Mouse (Mus musculus) cerebellum, adult (tissue): ENCODE data around the gene Reep1.

Experiments used
- ATAC-seq: cut with Nextera tagmentation; 2 replicates; pipeline ENCODE4 v1.9.2; 2017; ENCODE audit warnings: mild to moderate bottlenecking, moderate library complexity, mixed read lengths; ENCODE audit not compliant: insufficient number of reproducible peaks, low FRiP score, low TSS enrichment

Reep1 gene

DNA sequence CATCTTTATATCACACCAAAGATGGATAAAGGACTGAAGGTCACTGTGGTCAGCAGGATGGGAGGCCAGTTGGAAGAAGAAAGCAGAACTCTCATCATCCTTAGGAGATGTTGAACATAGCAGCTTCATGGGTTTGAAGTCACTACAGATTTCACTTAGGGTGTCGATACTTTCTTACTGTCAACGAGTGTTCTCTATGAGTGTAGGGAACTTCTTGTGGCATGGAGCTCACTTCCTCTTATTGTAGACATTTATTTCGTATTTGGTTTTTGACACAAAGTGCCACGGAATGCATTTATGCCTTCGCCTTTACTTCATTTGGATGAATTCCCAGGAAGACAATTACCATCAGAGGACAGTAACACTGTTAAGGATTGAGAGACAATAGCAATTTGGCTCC lies 28.7 kb downstream of the Reep1 start:
- no peak for ATAC-seq

GRCm38 (mm10) chr6:71737202-71737601 lies 29.8 kb downstream of the Reep1 start:
- ATAC-seq: no peak

- no peak for ATAC-seq
Observed at GRCm38 (mm10) chr6:71738611-71739010, 31.2 kb downstream of the Reep1 start.

GRCm38 (mm10) chr6:71740921-71741320 lies 33.6 kb downstream of the Reep1 start:
- ATAC-seq: no peak

DNA sequence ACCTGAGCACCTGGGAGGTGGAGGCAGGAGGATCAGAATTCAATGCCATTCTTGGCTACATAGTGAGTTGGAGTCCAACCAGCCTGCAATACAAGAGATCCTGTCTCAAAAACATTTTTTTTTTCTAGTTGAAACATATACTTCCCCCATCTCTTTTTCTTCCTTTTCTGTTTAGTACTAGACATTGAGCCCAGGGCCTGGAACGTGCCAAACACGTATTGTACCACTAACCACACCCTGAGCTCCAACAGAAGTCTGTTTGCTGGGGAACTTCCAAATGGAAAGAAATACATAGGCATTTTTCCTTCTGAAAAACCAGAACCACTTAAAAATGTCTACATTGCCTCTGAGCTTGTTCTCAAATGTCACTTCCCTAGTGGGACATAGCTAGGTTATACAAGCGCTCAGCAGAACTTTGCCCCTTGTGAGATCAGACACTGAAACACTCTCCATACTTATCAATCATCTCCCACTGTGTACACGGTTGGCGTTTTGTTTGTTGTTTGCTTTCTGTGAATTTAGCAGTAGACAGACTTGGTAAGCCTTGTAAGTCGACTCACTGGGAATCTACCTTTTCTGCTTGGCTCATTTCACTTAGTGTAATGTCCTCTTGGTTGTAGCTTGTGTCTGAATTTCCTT lies 34.8 kb downstream of the Reep1 start:
- ATAC-seq: no peak

DNA sequence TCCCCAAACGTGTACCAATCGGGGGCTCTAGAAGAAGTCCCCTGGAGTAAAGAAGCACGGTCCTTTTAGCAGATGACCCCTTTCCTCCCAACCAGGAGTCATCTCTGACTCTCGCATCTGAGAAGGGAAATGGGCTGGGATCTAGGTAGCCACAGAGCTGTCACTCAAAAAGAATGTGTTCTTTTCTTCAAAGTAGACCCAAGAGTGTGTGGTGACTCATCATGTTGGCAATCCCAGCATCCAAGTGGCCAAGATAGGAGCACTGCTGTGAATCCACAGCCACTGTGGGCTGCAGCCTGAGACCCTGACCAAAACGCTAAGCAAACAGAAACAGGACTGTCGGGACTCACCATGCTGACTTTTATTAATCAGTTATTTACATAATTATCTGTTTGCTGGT lies 37.6 kb downstream of the Reep1 start:
- no peak for ATAC-seq

DNA sequence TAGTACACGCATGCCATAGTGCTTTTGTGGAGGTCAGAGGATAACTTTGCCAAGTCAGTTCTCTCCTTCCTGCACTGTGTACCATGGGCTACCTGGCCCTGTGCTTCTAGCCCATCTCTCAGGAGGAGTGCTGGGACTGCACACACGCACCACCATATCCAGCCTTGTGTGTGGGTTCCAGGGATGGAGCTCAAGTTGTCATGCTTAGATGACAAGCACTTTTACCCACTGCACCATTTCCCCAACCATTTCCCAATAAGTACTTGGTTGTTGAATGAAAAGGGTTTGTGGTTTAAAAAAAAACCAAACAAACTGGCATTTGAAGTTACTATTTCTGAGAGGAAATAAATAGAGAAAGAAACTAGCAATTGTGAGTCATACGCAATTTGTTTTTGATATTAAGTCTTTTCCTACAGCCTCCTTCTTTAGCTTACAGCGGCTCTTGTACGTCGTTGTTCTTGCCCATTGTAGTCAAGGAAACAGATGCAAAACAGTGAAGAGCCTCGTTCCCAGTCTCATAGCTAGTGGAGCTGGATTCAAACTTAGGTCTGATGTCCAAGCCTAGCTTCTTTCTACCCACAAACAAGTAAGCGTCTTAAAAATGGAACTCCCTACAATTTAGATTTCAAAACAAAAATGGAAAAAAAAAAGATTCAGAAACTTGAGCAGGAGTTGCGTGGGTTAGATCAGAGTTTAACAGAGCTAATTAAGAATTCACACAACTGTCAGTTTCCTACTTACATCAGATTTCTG lies 38.3 kb downstream of the Reep1 start:
- no peak for ATAC-seq

GRCm38 (mm10) chr6:71746246-71746645 lies 38.9 kb downstream of the Reep1 start:
- no peak for ATAC-seq

- ATAC-seq: no peak
Observed at GRCm38 (mm10) chr6:71746846-71747245, 39.5 kb downstream of the Reep1 start.

- no peak for ATAC-seq
Observed at GRCm38 (mm10) chr6:71751602-71752001, 44.2 kb downstream of the Reep1 start.

DNA sequence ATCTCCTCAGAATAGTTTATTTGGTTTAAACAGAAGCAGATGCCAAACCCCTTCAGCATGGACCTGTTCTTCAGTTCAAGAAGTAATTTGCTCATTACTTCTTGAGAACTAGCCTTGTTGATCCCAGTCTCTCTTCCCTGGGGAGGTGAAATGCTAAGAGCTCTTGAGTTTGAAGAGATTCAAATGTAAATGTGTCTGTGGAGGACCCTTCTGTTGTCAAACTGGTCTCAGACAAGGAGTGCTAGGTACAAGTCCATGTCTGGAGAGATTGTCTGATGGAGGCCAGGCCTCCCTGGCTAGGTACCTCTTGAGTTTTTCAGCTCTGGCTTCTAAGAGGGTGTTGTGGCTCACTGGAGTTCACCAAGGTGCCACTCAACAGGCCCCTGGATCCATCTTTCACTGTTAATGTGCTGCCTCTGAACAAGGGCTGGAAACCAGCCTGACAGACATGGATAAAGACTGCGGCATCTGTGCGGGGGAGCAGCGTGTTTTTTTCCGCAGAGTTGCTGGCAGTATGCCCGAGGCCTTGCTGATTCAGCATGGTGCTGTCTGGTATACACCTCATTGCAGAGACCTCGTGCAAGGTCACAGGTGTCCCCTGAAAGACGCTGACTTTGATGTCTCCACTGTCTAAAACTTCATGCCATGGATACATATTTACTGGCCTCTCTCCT lies 45.6 kb downstream of the Reep1 start:
- peak; percentile 33; the same call in 1 of the 2 replicates for ATAC-seq

GRCm38 (mm10) chr6:71757039-71757894 lies 49.9 kb downstream of the Reep1 start:
- ATAC-seq: no peak

DNA sequence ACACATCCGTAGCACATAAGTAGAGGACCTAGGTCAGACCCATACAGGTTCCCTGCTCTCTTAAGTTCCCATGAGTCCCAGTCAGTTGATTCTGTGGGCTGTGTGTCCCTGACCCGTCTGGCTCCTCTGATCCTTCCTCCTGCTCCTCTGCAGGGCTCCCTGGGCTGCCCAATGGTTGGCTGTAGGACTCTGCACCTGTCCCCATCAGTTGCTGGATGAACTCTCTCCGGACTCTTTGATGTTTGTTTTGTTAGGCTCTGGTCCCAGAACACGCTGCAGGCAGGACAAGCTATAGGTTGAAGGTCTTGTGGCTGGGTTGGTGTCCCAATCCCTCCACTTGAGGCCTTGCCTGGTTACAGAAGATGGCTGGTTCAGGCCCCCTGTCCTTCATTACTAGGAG lies 51.4 kb downstream of the Reep1 start:
- no peak for ATAC-seq

DNA sequence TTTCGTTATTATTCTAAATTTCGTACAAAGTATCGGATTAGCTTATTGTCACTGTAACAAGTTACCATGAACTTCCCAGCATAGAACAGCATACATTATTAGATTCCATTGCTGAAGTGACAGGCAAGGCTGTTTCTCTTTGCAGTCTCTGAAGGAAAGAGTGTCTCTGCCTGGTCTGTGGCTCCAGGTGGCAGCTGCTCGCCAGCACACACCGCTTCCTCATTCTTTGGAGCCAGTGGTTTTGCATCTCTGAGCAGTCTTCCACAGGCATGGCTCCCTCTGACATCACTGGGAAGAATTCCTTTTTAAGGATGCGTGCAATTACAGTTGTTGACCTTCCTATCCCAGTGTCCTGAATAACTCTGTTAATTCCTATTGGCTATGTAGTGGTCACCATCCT lies 52.7 kb downstream of the Reep1 start:
- ATAC-seq: no peak

DNA sequence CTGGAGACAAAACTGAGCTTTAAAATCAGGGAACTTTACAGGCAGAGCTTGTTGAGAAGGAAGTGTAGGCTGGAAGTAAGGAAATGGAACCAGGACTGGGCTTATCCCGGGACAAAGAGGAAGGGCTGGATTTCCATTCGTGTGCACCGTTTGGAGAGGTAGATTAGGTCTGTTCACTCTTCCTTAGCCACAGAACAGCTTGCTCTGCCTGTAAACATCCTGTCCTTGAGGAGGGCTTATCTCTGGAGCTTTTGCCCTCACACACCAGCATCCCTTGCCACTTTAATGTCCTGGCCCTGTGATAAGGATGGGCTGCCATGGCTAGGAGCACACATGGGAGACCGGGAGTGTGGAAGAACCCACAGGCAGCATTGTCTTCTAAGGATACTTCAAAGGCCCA lies 60.4 kb downstream of the Reep1 start:
- ATAC-seq: no peak

DNA sequence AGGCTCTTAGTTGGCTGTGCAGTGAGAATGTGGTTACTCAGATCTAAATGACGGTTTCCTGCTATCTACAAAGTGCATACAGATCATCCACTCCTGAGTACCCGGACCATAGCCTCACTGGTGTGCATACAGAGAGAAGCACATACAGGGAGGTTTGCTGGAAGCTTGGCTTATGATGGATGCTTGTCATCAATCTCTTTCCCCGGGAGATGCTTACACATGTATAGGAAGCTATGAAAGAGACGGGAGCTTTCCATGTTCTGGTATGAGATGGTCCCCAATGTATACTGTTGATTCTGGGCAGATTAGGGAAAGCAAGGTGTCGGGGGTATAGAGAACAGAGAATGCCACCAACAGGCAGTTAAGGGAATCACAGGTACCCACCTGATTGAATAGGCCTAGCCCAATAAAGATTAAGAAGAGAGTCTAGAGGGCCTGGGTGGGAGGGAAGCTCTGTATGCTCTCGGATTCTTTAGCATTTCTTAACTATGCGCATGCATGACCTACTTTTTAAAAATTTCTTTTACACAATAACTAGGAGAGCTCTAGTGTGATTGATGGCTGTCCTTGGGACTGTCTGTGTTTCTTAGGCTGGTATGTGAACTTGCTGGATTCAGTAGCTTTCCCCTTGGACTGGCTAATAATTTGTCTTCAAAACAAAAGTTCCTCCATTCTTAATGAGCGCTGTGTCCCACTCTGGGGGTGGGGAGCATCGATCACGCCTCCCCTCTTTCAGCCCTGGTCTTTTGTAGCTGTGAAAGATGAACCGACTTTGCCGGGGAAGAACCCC lies 62.7 kb downstream of the Reep1 start:
- peak; percentile 61 for ATAC-seq

DNA sequence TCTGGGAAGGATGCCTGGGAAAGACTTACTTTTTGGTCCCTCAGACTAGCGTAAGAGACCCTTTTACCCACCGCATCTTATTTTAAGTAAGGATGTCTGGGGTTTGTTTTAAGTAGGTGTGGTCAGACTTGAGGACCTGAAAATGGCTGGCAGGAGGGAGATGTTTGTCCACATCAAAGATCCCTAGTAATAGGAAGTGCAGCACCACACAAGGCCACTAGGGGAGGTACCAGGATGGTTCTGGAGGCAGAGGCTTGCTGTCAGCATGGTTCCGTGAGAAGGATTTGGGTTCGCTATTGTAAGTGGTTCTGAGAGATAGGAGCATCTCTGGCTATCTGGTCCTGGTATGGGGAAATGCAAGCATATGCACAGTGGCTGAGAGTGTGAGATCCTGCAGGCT lies 63.5 kb downstream of the Reep1 start:
- no peak for ATAC-seq

GRCm38 (mm10) chr6:71771282-71771681 lies 63.9 kb downstream of the Reep1 start:
- ATAC-seq: no peak

- no peak for ATAC-seq
Observed at GRCm38 (mm10) chr6:71772156-71772555, 64.8 kb downstream of the Reep1 start.

DNA sequence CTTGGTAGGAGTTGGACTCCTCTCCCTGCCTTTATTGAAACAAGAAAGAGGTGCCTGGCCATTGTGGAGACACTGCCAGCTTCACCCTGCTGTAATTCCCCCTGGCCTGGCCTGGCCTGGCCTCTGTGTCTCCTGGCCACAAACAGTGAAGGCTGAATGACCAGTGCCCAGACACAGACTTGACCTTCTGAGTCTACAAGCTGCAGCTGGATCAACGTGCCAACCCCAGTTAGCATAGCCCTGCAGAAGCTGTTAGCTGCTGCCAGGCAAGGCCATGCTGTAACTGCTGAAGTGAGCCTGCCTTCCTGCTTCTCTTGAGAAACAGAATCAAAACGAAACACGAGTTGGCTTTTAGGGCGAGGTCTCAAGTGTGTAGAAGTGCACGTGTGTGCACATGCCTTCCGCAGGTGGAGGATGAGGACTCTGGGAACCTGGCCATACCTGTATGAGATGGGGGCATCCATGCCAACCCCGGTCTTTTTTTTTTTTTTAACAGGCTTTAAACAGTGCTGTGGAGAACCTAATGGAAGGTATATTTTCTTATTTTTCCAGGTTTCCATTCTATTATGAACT lies 65.4 kb downstream of the Reep1 start:
- no peak for ATAC-seq
